Mouse (Mus musculus): ENCODE data around the gene Kdm7a.

Kdm7a gene

DNA sequence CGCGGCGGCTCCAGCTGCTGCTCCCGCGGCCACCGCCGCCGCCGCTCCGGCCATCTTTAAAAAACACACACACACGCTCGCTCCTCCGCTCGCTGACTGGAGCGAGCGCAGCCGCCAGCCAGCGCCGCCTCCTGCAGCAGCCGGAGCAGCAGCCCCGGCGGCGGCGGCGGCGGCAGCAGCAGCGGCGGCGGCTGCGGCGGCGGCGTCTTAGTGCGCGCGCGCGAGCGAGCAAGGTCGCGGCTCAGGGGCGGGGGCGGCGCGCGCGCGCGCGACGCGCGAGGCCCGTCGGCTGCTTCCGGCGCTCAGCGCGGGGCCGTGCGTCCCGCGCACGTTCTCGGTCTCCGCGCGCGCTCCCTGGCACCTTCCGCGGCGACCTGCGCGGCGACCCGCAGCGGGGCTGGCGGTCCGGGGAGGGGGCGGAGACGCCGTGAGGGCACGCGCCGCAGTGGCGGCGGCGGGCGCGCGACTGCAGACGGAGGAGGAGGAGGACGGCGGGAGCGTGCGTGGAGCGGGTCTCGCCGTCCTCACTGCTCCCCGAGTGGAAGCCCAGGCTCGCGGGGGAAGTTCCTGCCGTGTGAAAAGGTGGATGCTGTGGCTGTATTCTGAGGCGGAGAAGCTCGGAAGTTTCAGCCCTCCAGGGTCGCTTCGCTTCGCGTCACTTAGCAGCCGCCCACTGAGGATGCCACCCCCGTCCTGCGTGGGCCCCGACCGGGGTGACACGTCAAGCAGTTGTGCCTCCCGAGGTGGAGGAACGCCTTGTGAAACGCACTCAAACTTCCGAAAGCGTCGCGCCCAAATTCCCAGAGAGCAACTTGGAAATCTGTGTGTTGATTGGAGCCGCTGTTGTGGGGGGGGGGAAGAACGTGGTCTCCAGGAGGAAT, at the start of gene Kdm7a:
Gene Kdm7a (minus strand): TSS at position 209 of the 881 bp plus-strand sequence.
- in situ Hi-C loops (cut with MboI; ENCODE audit: low pct_unique_long_range_greater_than_20kb in 1 of 2, low sequenced_read_pairs in 2 of 2, unreplicated experiment in 1 of 2), result no loop called here

DNA sequence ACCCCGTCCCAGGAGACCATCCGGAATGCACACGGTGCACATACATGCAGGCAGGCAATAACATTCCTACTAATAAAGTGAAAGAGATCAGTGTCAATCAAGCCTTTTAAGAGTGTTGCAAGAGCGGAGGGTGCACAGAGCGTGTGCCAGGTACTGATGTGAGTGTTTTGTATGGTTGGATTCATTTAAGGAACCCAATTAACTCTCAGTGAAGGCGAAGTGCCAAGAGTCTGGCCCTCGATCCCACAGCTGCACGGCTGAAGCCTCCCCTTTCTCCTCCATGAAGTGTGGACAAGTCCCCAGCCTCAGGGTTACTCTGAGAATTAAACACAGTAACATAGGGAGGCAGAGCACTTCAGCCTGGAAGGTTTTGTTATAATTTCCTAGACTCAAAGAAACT, 48.7 kb upstream of the Kdm7a start:
- in situ Hi-C loops (cut with MboI; ENCODE audit: low pct_unique_long_range_greater_than_20kb in 1 of 2, low sequenced_read_pairs in 2 of 2, unreplicated experiment in 1 of 2), result no loop called here

GRCm38 (mm10) chr6:39250055-39250454, 43.5 kb upstream of the Kdm7a start:
- in situ Hi-C loops (cut with MboI; ENCODE audit: low pct_unique_long_range_greater_than_20kb in 1 of 2, low sequenced_read_pairs in 2 of 2, unreplicated experiment in 1 of 2), result no loop called here

DNA sequence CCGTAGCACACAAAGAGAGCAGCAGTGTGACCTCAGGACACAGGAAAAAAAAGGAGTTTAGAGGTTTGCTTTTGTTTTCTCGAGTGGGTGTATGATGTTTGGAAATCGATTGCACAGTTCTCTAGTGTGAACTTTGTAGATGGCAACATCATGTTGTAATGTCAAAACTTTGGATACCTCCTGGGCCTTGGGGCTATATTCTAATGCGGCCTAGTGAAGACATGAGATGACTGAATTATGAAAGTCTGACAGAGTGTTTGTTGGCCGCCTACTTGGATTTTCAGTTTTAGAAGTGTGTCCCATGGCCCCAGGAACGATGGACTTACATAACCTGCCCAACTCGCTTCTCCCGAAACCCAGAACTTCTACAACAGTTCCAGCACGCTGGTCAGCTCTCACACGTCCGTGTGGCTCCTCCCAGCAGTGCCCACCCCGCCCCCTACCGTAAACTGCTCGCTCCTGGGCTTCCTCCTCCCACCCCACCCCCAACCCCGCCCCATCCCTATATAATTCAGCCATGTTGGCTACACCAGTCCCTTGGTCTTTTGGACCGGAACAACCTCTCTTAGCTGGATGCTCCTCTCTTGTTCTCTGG, 42.7 kb upstream of the Kdm7a start:
- in situ Hi-C loops (cut with MboI; ENCODE audit: low pct_unique_long_range_greater_than_20kb in 1 of 2, low sequenced_read_pairs in 2 of 2, unreplicated experiment in 1 of 2), result no loop called here

DNA sequence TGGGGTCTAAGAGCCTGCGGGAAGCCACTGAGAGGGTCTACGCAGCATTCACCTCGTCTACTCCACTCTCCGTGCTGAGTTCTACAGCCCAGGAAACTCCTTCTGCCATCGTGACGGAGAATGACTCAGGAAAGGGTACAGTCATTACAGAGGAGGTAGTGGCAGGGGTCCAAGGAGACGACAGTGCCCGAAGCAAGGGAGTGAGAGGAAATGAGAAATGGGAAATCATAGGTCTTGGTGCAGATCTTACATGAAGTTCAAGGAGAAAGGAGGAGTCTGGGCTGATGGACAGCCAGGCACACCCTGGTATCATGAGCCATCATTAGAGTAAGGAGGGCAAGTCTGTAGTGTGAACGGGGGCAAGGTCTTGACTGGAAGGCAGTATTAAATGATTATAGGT, 37.5 kb upstream of the Kdm7a start:
- in situ Hi-C loops (cut with MboI; ENCODE audit: low pct_unique_long_range_greater_than_20kb in 1 of 2, low sequenced_read_pairs in 2 of 2, unreplicated experiment in 1 of 2), result no loop called here

- in situ Hi-C loops (cut with MboI; ENCODE audit: low pct_unique_long_range_greater_than_20kb in 1 of 2, low sequenced_read_pairs in 2 of 2, unreplicated experiment in 1 of 2), result no loop called here
These were observed 36.9 kb upstream of the Kdm7a start for GRCm38 (mm10) chr6:39243511-39243961.

GRCm38 (mm10) chr6:39242718-39243471, 36.3 kb upstream of the Kdm7a start:
- in situ Hi-C loops (cut with MboI; ENCODE audit: low pct_unique_long_range_greater_than_20kb in 1 of 2, low sequenced_read_pairs in 2 of 2, unreplicated experiment in 1 of 2), result no loop called here

DNA sequence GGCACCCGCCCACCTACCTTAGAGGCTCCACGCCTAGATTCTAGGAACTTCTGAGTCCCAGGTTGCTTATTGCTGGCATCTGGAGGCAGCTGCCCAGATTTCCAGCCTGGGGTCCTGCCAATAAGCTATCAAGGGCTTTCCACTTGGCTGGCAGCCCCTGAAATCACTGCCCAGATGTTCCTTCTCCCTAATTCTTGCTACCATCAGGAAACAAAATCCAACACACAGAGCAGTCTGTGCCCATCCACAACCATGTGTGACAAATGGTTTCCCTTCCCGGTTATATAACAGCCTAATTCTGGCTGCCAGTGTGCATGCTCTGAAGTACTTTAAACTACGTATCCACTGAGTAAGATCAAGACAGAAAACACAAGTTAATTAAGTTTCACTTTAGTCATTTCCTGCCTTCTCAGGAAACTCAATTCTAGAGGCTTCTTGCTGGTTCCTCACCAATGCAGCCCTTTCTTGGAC, 34.9 kb upstream of the Kdm7a start:
- in situ Hi-C loops (cut with MboI; ENCODE audit: low pct_unique_long_range_greater_than_20kb in 1 of 2, low sequenced_read_pairs in 2 of 2, unreplicated experiment in 1 of 2), result no loop called here

GRCm38 (mm10) chr6:39240956-39241355, 34.4 kb upstream of the Kdm7a start:
- in situ Hi-C loops (cut with MboI; ENCODE audit: low pct_unique_long_range_greater_than_20kb in 1 of 2, low sequenced_read_pairs in 2 of 2, unreplicated experiment in 1 of 2), result no loop called here

GRCm38 (mm10) chr6:39237887-39238286, 31.3 kb upstream of the Kdm7a start:
- in situ Hi-C loops (cut with MboI; ENCODE audit: low pct_unique_long_range_greater_than_20kb in 1 of 2, low sequenced_read_pairs in 2 of 2, unreplicated experiment in 1 of 2), result no loop called here

GRCm38 (mm10) chr6:39232617-39233016, 26.0 kb upstream of the Kdm7a start:
- in situ Hi-C loops (cut with MboI; ENCODE audit: low pct_unique_long_range_greater_than_20kb in 1 of 2, low sequenced_read_pairs in 2 of 2, unreplicated experiment in 1 of 2), result no loop called here

- in situ Hi-C loops (cut with MboI; ENCODE audit: low pct_unique_long_range_greater_than_20kb in 1 of 2, low sequenced_read_pairs in 2 of 2, unreplicated experiment in 1 of 2), result no loop called here
These were observed 24.1 kb upstream of the Kdm7a start for GRCm38 (mm10) chr6:39230664-39231063.

DNA sequence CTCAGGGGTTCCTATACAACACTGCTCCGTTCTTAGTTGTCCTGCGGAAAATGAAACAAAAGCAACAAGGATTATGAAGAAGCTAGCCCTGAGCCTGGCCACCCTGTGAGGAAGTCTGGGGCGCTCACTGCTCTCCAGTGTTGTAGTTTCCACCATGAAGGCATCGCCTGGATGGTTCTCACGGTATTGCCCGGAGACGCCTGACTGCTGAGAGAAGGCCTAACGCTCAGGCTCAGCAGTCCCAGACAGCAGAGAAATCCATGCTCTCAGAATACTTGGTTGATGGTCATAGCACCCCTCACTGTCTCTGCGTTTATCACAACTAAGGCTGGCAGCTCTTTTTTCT, 20.0 kb upstream of the Kdm7a start:
- in situ Hi-C loops (cut with MboI; ENCODE audit: low pct_unique_long_range_greater_than_20kb in 1 of 2, low sequenced_read_pairs in 2 of 2, unreplicated experiment in 1 of 2), result no loop called here

DNA sequence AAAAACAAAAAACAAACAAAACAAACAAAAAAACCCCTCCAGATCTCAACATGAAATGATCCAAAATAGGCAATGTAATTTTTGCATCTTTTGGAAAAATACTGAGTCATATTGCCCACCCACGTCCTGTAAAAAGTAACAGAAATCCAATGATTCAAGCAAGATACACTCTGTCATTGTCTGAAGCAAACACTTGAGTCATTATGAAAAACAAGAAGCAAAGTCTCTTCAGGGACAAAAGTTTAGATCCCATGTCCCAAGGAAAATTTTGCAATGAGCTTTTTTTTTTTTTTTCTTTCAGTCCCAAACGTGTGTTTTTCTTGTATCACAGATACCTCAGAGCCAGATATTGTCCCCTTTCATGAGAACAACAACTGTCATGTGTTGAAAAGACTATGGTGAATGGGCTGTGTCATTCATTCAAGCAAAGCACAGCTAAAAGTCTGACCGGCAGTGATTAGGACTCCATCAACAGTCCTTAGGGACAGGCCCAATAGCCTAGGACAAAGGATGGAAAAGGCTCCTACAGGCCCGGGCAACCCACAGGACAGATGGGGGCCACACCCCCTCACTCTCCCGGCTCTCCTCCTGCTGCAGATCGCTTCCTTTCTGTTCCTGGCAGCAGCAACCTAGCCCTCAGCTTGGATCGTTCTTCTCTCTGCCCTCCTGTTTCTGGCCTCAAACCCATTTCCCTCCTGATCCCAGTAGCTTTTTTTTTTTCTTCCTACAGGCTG, 19.5 kb upstream of the Kdm7a start:
- in situ Hi-C loops (cut with MboI; ENCODE audit: low pct_unique_long_range_greater_than_20kb in 1 of 2, low sequenced_read_pairs in 2 of 2, unreplicated experiment in 1 of 2), result no loop called here

- in situ Hi-C loops (cut with MboI; ENCODE audit: low pct_unique_long_range_greater_than_20kb in 1 of 2, low sequenced_read_pairs in 2 of 2, unreplicated experiment in 1 of 2), result no loop called here
These were observed 16.8 kb upstream of the Kdm7a start for GRCm38 (mm10) chr6:39223328-39223885.

DNA sequence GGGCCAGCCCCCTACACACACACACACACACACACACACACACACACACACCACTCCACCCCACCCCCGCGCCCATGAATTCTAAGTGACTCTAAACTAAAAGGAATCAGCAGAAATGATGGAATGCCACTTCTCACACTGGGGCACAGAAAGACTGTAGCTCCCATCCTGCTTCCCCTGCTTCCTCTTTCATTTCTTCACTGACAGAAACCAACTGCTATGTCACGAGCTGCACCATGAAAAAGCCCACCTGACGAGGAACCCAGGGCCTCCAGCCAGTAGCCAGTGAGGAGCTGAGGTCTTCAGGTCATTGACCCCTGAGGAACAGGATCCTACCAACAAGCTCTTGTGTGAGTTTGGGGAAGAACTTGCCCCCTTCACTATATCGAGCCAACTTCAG, 15.9 kb upstream of the Kdm7a start:
- in situ Hi-C loops (cut with MboI; ENCODE audit: low pct_unique_long_range_greater_than_20kb in 1 of 2, low sequenced_read_pairs in 2 of 2, unreplicated experiment in 1 of 2), result no loop called here

DNA sequence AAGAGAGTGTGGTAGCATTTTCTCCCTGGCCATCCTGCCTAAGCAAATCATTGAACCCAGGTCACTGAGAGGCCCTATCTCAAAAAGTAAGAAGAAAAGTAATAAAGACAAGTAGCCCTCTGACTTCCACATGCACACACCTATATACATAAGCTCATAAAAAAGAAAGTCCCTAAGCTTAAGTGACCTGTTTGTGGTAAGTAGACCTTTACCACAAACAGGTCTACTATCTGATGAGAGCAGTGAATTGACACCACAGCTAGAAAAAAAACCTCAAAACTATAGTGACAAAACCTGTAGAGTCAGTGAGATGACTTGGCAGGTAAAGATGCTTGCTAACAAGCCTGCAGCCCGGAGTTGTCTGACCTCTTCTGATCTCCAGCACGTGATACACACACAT, 11.4 kb upstream of the Kdm7a start:
- in situ Hi-C loops (cut with MboI; ENCODE audit: low pct_unique_long_range_greater_than_20kb in 1 of 2, low sequenced_read_pairs in 2 of 2, unreplicated experiment in 1 of 2), result no loop called here

DNA sequence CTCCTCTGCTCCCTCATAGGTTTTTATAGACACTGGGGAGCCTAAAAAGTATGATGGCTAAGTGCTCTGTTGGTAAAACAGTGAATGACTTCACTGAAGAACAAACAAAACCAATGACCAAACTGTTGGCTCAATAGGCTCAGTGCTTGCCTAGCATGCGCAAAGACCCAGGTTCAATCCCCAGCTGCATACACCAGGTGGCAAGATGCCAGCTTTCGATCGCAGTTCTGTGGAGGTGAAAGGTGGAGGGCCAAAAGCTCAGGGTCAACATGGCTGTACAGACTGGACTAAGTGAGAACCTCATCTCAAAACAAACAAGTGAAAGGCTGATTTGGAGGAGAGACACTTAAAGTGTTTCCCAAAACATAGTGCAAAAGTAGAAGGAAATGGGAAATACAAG, 10.5 kb upstream of the Kdm7a start:
- in situ Hi-C loops (cut with MboI; ENCODE audit: low pct_unique_long_range_greater_than_20kb in 1 of 2, low sequenced_read_pairs in 2 of 2, unreplicated experiment in 1 of 2), result no loop called here

Measured in mouse embryonic stem cell (cell line).